Mouse (Mus musculus) gastrocnemius, adult 8-10 months (tissue): ENCODE measurements around the gene Flt1. TPM values are rescaled to one million over a fixed set of nuclear protein-coding genes. Genes with fewer than 3 reads are reported as not detected.
"Not testable (repeated sequence)": the region's sequence is repeated elsewhere in the genome, so short reads cannot be mapped to it uniquely, and the experiment has no call there.

Experiments used
- DNase-seq, 2 experiments: peaks; one replicate each; pipeline ENCODE4 v3.0.0; 2022; ENCODE audit warnings: low spot score in 2 of 2
- total RNA-seq, 4 experiments: library from RNA; stranded (reverse); gene quantifications; 2 replicates each; pipeline ENCODE4 v1.2.4; 2022

Flt1 gene
- total RNA-seq, 4 experiments from 2014 or later: 21.2 to 27.7 (median 24.7) TPM

DNA sequence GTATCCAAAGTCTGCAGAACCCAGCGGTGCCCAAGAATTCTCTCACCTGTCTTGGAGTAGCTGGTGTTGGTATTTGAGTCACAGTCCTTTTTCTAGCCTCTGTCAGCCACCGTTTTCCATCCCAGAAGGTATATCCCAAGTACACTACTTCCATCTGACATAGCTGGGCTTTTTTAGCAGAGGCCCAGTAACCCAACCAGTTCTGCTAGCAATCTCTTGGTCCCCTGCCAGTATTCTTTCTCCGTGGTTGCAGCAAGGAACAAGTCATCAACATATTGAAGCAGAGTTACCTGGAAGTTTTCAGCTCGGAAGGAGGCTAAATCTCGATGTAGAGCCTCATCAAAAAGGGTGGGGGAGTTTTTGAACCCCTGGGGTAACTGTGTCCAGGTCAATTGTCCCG is 168.2 kb downstream of the Flt1 start:
- DNase-seq: not testable (repeated sequence)

- DNase-seq: no peak
Observed at GRCm38 (mm10) chr5:147551879-147552627, 173.8 kb downstream of the Flt1 start.

DNA sequence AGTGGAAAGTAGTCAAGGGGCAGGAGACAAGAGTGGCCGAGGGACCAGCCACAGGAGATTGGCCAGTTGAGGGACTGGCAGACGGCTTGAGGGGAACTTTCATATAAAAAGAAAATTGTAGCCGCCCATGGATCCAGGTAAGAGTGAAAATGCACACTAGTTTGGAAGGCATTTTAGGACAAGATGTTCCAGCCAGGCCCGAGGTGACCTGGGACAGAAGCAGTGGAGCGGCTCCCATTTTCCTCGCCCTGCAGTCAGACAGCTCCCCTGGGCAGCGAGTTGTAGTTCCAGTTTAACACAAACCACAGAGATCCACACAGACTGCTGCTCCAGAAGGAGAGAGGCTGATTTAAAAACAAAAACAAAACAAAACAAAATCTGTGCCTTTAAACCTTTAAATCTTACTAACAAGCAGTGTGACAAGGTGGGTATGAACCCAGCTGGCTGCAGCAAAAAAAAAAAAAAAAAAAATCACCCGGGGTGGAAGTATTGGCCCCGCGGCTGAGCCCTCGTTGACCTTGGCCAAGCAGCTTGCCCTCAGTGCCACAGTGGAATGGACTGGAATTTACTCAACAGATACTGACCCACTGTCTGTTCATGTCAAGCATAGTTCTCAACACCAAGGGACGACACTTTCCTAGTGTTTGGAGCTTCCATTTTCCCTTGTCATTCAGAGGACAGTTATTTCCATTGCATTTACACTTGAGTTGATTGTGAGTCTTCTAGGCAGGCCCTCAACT is 176.6 kb downstream of the Flt1 start:
- no peak for DNase-seq

DNA sequence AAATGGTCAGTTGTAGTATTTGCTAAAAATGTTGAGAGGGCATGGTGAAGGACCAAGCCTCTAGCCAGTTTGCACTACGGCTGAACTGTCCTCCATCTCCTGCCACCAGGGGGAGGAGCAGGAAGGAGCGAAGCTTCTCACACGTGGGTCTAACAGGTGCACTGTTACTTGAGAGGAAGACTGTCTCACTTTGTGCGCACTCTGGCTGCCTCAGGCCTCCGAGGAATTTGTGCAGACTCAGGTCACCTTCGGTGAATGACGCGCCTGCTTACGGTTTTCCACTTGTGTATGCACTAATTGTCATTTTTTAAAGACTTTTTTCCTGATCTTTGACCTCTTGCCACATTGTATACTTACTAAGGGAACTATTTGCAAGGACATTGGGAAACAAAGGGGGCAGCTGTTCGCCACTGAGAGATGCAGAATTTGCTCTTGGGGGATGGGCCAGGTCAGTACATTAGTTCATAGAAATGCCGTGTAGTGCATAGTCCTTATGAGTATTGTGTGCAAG is 180.0 kb downstream of the Flt1 start:
- DNase-seq: peak; percentile 21 to 32

DNA sequence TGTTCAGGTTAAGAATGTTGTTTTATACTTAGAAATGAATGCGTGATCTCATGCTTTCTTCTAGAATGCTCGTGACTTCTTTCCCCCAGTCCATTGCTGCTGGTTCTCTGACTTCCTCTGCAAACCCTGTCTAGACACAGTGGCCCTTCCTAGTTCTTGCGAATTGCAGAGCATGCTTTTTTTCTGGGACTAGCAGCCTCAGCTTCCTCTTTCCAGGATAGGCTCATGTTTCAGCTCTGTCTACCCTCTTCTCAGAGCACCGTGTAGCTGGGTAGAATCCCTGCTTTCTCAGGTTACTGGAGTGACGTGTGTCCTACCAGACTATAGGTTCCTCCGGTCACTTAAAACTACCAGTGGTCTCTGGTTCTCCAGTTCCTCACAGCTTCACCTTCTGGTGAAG is 183.5 kb downstream of the Flt1 start:
- no peak for DNase-seq

- no peak for DNase-seq
Observed at GRCm38 (mm10) chr5:147539815-147540214, 186.0 kb downstream of the Flt1 start.

DNA sequence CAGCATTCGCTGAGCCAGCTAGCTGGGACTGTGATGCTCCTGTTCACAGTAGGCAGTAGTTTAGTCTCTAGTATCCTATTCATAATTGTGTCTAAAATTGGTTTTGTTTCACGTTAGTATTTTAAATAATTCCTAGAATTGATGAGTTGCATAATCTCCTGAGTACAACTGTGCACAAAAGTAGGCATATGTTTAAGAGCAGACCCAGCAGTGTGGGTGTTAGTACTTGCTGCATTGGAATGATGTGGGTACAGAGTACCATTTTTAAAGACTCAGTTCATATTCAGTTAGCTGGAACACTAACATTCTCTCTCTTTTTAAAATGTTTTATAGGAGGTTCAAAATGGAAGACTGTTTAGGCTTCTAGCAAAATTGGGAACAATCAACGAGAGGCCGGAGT is 186.4 kb downstream of the Flt1 start:
- DNase-seq: no peak

- DNase-seq: no peak
Observed at GRCm38 (mm10) chr5:147532031-147532430, 193.8 kb downstream of the Flt1 start.

GRCm38 (mm10) chr5:147527788-147528187 is 198.0 kb downstream of the Flt1 start:
- DNase-seq: no peak

GRCm38 (mm10) chr5:147527006-147527405 is 198.8 kb downstream of the Flt1 start:
- DNase-seq: no peak

Other genes starting within 250 kb of the Flt1 start
- 100 to 1,000 TPM; 128 to 135 (median 130) TPM for gene Pomp, start 134.4 kb upstream of the Flt1 start, total RNA-seq
- gene Slc46a3, start 168.8 kb upstream of the Flt1 start, total RNA-seq: 10 to 100 TPM in 2 of 4 experiments, 1 to 10 TPM in 2; 7.3 to 12.0 (median 9.9) TPM
- under 1 TPM in 2 of 4 experiments, not detected in 2; 0.07 to 0.31 TPM for gene Mtus2, start 231.3 kb upstream of the Flt1 start, total RNA-seq